Mouse (Mus musculus): ENCODE data around the gene Tectb. TPM values are rescaled to one million over a fixed set of nuclear protein-coding genes. Genes with fewer than 3 reads are reported as not detected.
"Not testable (repeated sequence)": the region's sequence is repeated elsewhere in the genome, so short reads cannot be mapped to it uniquely, and the experiment has no call there.

Tectb gene
- polyA plus RNA-seq, 1 experiment from 2014 or later = not detected

DNA sequence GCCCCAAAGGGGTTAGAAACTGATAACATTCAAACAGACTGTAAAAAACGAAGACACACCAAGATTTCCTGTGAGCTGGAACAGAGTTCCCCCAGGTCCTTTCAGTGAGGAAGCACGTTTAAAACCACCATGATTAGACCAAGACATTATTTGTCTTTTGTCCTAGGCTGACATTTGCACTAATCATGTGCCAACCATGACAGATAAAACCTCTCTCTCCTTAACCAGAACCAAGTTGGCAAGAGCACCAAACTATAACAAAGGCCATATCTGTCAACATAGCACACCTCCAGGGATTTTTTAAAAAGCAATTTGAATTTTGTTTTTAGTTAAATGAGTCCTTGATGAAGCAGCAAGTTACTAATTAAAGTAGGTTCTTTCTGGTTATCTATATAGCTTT lies 12.8 kb upstream of the Tectb start:
- H3K4me3 ChIP-seq = no peak overlapping the region
- 0 out of 2 replicates have a peak, but pooled peaks cover 10% of the 10 kb centered on the region for H3K9me3 ChIP-seq
- no peaks in the 10 kb centered on the region for H3K36me3 ChIP-seq
- H3K9ac ChIP-seq = no peak overlapping the region
- no peaks in the 10 kb centered on the region for H3K27me3 ChIP-seq (replicated peaks)
- H3K4me2 ChIP-seq (replicated peaks) = no peak overlapping the region
- H3K4me1 ChIP-seq = no peaks in the 10 kb centered on the region
- no peak overlapping the region for H3K27ac ChIP-seq
- 65% methylated on average over 2 of the region's 2 CpGs for WGBS
- ATAC-seq (ENCODE audit: low FRiP score, low read depth) = no peak

DNA sequence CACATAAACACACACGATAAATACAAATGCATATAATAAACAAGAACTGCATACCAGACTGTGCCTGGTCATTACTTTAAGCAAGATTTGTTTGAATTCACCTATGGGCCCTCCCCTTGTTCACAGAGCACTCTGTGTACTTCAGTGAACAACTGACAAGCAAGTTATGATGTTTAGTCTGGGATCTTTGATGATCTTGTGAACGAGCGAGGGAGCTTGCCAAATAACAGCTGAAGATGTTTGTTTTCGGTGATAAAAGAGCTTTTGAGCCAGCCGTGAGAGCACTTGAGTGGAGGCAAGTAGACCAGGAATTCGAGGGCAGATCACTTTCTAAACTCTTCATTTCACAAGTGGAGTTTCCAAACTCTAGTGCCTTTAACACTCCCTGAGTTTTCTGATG lies 12.2 kb upstream of the Tectb start:
- Histone ChIP-seq H3K4me1 (no peaks in the 10 kb centered on the region), H3K4me3 (no peak overlapping the region), H3K27me3 (replicated peaks) (no peaks in the 10 kb centered on the region), H3K9ac (no peak overlapping the region), H3K36me3 (no peaks in the 10 kb centered on the region), H3K4me2 (replicated peaks) (no peak overlapping the region), H3K27ac (no peak overlapping the region), H3K9me3 (0 out of 2 replicates have a peak, but pooled peaks cover 10% of the 10 kb centered on the region)
- 86% methylated on average over 6 of the region's 6 CpGs for WGBS
- no peak for ATAC-seq (ENCODE audit: low FRiP score, low read depth)

DNA sequence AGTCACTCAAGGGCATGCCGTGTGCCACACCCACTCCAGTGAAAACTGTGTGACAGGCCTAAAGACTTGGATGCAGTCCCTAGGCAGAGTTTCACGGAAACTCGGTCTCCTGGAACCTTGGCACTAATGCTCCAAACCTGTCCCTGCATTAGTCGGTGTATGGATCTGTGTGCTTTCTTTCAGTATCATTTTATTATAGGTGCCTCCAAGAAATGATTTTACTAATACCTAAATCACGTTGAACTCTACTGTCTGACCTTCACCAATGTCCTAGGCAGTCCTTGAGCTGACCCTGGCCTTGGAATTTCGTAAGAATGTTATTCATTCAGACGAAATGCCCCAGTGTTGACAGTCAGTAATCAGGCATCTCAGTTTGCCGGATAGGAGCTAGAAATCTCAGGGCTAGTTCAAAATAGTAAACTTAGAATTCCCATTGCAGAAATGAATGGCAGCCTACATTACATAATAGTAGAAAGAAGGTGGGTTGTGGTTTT lies 11.2 kb upstream of the Tectb start:
- WGBS = 93% methylated on average over 8 of the region's 8 CpGs
- not testable (repeated sequence) for ATAC-seq (ENCODE audit: low FRiP score, low read depth); H3K4me1 ChIP-seq

DNA sequence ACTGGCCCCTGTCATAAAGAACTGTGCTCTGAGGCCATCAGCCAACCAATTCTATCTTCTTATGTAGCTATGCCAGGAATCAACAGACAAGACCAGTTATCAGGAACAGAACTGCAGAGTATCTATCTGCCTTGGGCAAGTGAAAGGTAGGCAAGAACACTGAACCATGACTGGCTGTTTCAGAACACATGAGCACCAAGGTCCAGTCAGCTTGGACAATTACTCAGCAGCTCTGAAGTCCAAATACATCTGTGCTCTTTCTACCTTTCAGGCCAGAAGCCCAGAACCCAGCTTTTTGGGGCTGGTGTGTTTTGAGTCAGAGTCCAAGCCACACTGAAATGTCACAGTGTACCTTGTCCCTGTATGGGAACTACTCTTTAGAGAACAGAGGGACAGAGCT lies 10.1 kb upstream of the Tectb start:
- Histone ChIP-seq H3K27ac (no peak overlapping the region), H3K9me3 (0 out of 2 replicates have a peak, but pooled peaks cover 10% of the 10 kb centered on the region), H3K9ac (no peak overlapping the region), H3K27me3 (replicated peaks) (no peaks in the 10 kb centered on the region), H3K4me2 (replicated peaks) (no peak overlapping the region), H3K36me3 (no peaks in the 10 kb centered on the region), H3K4me1 (no peaks in the 10 kb centered on the region), H3K4me3 (no peak overlapping the region)
- ATAC-seq (ENCODE audit: low FRiP score, low read depth) = no peak

More for the DNA sequence above, 11.2 kb upstream of the Tectb start:
- not testable (repeated sequence) for H3K4me3 ChIP-seq; H3K27ac ChIP-seq; H3K4me2 ChIP-seq (replicated peaks); H3K36me3 ChIP-seq; H3K9ac ChIP-seq; H3K27me3 ChIP-seq (replicated peaks)
- 0 out of 2 replicates have a peak, but pooled peaks cover 10% of the 10 kb centered on the region for H3K9me3 ChIP-seq

DNA sequence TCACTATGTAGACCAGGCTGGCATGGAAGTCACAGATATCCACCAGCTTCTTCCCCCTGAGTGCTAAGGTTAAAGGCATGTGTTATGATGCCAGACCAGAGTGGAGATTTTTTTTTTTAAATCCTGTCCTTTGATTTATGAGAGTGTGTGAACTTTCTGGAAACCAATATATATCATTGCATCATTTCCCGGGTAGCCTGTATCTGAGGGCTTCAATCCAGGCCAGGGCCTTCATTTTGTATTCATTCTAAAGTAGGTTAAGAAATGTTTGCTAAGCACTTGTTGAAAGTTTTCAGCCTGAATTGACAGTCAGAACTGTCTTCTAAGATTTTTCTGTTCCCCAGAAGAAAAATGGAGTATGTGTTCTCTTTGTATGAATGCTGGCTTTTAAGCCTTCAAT lies 8.9 kb upstream of the Tectb start:
- no peaks in the 10 kb centered on the region for H3K4me1 ChIP-seq
- H3K27ac ChIP-seq = no peak overlapping the region
- no peak for ATAC-seq (ENCODE audit: low FRiP score, low read depth)
- H3K36me3 ChIP-seq = no peaks in the 10 kb centered on the region
- no peak overlapping the region for H3K4me2 ChIP-seq (replicated peaks)
- WGBS = 78% methylated on average over 1 of the region's 1 CpGs
- no peak overlapping the region for H3K4me3 ChIP-seq
- H3K9ac ChIP-seq = no peak overlapping the region
- H3K9me3 ChIP-seq = 0 out of 2 replicates have a peak, but pooled peaks cover 10% of the 10 kb centered on the region
- H3K27me3 ChIP-seq (replicated peaks) = no peaks in the 10 kb centered on the region

DNA sequence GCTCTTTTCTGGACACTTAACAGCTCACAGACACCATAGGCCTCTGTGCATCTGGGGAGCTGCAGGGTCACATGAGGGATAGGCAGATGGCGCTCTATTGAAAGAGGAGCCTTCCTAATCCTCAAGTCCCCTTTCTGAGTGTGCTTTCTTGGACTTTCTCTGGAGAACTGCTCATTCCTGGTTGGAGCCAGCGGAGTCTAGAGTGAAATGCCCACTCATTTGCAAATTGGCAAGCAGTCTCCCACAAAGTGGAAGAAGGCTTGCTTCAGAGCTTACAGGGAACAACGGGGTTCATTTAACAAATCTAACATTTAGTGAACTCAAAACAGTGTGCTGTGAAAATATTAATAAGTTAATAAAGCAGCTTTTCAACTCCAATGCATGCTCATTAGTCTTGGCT lies 3.4 kb upstream of the Tectb start:
- Histone ChIP-seq H3K9ac (no peak overlapping the region), H3K27ac (no peak overlapping the region), H3K36me3 (no peaks in the 10 kb centered on the region), H3K4me2 (replicated peaks) (no peak overlapping the region), H3K9me3 (no peaks in the 10 kb centered on the region), H3K4me1 (no peaks in the 10 kb centered on the region), H3K4me3 (no peak overlapping the region), H3K27me3 (replicated peaks) (no peaks in the 10 kb centered on the region)
- no peak for ATAC-seq (ENCODE audit: low FRiP score, low read depth)
- WGBS = 89% methylated on average over 3 of the region's 3 CpGs

DNA sequence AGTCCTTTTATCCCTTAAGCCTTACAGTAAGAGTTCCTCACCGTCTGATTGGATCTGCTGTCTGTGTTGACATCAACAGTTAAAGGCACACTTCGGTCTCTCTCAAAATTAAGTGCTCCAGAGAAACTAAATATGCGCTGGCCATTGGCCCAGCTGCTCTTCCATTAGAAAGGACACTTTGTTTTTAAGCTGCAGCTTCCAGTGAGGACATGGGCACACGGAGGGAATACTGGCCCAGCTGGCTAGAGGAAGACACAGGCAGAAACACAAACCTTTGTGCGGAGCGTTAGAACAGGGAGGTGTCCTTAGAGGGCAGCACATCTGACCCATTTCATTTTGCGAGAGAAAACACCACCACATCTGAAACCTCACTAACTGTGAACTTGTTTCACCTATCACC lies 3.9 kb downstream of the Tectb start:
- no peak overlapping the region for H3K4me3 ChIP-seq
- H3K27me3 ChIP-seq (replicated peaks) = no peaks in the 10 kb centered on the region
- no peak for ATAC-seq (ENCODE audit: low FRiP score, low read depth)
- 71% methylated on average over 7 of the region's 7 CpGs for WGBS
- H3K27ac ChIP-seq = no peak overlapping the region
- H3K4me1 ChIP-seq = peaks cover 15% of the 10 kb centered on the region; the same call in 1 of the 2 replicates
- no peaks in the 10 kb centered on the region for H3K9me3 ChIP-seq
- no peaks in the 10 kb centered on the region for H3K36me3 ChIP-seq
- no peak overlapping the region for H3K9ac ChIP-seq
- H3K4me2 ChIP-seq (replicated peaks) = no peak overlapping the region

DNA sequence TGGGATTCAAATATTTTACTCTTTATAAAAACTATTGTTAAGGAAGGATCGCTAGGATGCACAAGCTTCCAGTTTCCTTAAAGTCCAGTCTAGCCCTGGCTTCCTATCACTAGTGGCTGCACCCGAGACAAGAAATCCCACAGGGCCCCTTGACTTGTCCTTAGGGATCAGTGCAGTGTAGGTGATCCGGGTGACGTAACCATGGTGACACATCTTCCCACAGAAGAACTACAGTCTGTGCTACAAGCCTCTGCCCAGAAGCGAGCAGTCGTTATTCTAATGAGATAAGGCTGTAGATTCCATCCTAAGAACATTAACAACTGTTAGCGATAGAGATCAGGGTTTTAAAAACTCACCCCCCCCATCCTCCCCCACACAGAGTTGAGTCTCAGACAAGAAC lies 4.5 kb downstream of the Tectb start:
- Histone ChIP-seq H3K4me1 (peaks cover 15% of the 10 kb centered on the region; the same call in 1 of the 2 replicates), H3K27ac (no peak overlapping the region)

DNA sequence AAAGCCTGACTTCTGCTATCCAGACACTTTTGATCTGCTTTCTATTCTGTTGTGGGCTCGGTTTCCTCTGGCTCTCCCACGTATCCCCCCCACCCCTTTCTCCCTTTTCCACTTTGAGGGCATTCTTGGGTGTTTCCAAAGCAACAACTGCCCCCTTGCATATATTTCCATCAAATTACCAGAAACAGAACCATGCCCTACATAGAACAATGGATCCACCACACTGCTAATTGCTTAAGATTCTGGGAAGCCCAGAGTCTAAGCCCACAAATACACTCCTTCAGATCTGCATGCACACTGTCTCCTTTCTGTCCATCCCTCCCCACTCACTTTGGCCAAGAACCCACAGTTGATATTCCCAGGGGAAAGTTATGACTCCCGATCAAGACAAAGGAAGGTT lies 5.1 kb downstream of the Tectb start:
- no peak overlapping the region for H3K4me2 ChIP-seq (replicated peaks)
- peaks cover 15% of the 10 kb centered on the region; the same call in 1 of the 2 replicates for H3K4me1 ChIP-seq
- no peak overlapping the region for H3K4me3 ChIP-seq
- peak; percentile 79 for ATAC-seq (ENCODE audit: low FRiP score, low read depth)
- no peaks in the 10 kb centered on the region for H3K36me3 ChIP-seq
- WGBS = 28% methylated on average over 3 of the region's 3 CpGs
- no peaks in the 10 kb centered on the region for H3K9me3 ChIP-seq
- H3K9ac ChIP-seq = no peak overlapping the region
- H3K27me3 ChIP-seq (replicated peaks) = no peaks in the 10 kb centered on the region
- no peak overlapping the region for H3K27ac ChIP-seq

More for the DNA sequence above, 4.5 kb downstream of the Tectb start:
- H3K4me3 ChIP-seq = no peak overlapping the region
- peak; percentile 79 for ATAC-seq (ENCODE audit: low FRiP score, low read depth)
- 55% methylated on average over 7 of the region's 7 CpGs for WGBS
- no peaks in the 10 kb centered on the region for H3K9me3 ChIP-seq
- no peak overlapping the region for H3K9ac ChIP-seq
- H3K27me3 ChIP-seq (replicated peaks) = no peaks in the 10 kb centered on the region
- no peak overlapping the region for H3K4me2 ChIP-seq (replicated peaks)
- H3K36me3 ChIP-seq = no peaks in the 10 kb centered on the region

DNA sequence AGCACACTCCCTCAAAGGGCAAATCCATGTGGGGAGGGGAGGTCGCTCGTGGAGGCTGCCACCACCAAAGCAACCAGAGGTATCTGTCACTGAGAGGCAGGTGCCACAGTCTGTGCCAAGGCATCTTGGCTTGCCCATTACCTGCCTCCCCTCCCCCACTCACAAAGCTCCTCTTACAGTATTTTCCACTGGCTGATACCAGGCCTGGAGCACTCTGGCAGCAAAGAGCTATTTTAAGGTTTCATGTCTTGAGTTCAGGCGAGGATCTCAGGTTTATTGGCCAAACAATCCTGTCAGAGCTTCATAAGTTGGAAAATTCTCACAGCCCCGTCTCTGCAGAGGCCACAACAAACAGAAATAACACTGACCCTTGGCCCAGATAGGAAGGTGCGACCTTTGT lies 9.5 kb downstream of the Tectb start:
- no peaks in the 10 kb centered on the region for H3K27me3 ChIP-seq (replicated peaks)
- no peak overlapping the region for H3K4me3 ChIP-seq
- peaks cover 7% of the 10 kb centered on the region; the same call in 1 of the 2 replicates for H3K4me1 ChIP-seq
- no peak overlapping the region for H3K4me2 ChIP-seq (replicated peaks)
- H3K9ac ChIP-seq = no peak overlapping the region
- WGBS = 82% methylated on average over 5 of the region's 5 CpGs
- no peak for ATAC-seq (ENCODE audit: low FRiP score, low read depth)
- no peaks in the 10 kb centered on the region for H3K9me3 ChIP-seq
- no peak overlapping the region for H3K27ac ChIP-seq
- no peaks in the 10 kb centered on the region for H3K36me3 ChIP-seq

DNA sequence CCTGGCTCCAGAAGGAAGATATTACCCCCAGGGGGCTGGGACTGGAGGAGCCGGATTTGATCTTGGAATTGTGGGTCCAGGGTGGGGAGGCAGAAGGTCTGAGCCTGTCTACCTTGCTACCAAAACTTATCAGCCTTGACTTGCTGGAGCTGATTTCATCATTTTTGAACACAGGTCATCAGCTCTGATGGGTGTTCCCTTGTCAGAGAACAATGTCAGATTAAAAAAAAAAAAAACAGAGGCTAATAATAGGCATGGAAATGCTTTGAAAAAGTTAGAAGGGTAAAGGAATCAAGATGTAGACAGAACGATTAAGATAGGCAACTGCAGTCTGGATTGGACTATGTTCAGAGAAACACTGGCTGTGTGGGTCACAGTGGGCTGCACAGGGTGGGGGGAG lies 11.1 kb downstream of the Tectb start:
- Histone ChIP-seq H3K4me2 (replicated peaks) (no peak overlapping the region), H3K27ac (no peak overlapping the region), H3K9ac (no peak overlapping the region), H3K9me3 (no peaks in the 10 kb centered on the region), H3K27me3 (replicated peaks) (no peaks in the 10 kb centered on the region), H3K4me1 (no peaks in the 10 kb centered on the region), H3K4me3 (no peak overlapping the region), H3K36me3 (no peaks in the 10 kb centered on the region)
- 81% methylated on average over 2 of the region's 2 CpGs for WGBS
- no peak for ATAC-seq (ENCODE audit: low FRiP score, low read depth)

DNA sequence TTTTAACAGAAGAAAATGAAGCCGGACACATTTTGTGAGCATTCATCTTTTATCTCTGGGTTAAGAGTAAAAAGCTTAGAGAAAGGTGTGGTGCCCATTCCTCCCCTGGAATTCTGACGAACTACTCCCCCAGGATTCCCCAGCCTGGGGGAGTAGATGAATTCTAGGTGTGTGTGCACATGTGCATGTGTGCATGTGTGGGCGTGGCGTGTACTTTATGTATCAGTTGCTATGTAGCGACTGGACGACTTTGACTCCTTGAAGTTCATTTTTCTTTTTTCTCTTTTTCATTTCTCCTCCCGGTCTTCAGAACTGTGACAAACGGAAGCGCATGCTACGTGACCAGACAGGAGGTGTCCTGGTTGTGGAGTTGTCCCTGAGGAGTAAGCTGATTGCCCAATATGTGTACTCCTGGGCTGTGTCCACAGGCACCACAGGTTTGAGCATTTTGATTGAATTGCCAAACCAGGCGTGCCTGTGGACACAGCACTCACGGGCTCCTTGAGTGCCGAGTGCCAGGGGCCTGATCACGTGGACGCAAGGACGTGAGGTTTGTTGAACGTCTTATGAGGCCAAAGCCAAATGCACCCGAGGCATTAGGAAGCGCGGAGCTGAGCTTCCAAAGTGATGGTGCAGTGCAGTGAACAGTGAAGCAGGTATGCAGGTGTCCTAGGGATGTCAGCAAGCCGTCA lies 11.9 kb downstream of the Tectb start:
- no peak overlapping the region for H3K4me2 ChIP-seq (replicated peaks)
- 93% methylated on average over 21 of the region's 21 CpGs for WGBS
- no peaks in the 10 kb centered on the region for H3K9me3 ChIP-seq

More for the DNA sequence above, 11.9 kb downstream of the Tectb start:
- Histone ChIP-seq H3K27ac (no peak overlapping the region), H3K36me3 (no peaks in the 10 kb centered on the region), H3K9ac (no peak overlapping the region), H3K27me3 (replicated peaks) (no peaks in the 10 kb centered on the region), H3K4me3 (no peak overlapping the region), H3K4me1 (no peaks in the 10 kb centered on the region)
- no peak for ATAC-seq (ENCODE audit: low FRiP score, low read depth)

All from neural tube, embryonic 12.5 days (tissue).